Mouse (Mus musculus): ENCODE measurements around the gene Tmem150c.

DNA sequence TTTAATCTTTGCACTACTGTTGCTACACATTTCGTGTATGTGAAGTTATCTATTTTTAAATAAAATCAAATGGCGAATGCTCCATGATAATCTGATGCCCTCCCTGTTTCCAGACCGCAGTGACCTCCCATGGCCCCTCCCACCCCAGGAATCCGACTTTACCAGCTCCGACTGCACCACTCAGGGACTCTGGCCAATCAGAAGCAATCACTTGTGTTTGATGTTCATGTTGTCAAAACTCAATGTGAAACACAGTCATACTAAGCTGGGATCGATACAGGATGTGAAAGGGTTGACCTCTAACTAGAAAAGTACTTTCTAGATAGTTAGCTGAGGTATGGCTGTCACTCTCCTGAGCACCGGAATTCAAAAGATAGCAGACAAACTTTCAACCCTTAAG lies 26.3 kb upstream of the Tmem150c start:
- TF ChIP-seq CTCF (IDR thresholded peaks at IDR 0.05; ENCODE audit: low read depth, low read length) (no peak), GATA1 (IDR thresholded peaks at IDR 0.05; ENCODE audit: borderline replicate concordance, low read length) (no peak), POLR2AphosphoS5 (IDR thresholded peaks at IDR 0.05; ENCODE audit: insufficient replicate concordance, low read depth, low read length) (no peak)

All from G1E (cell line).